Mouse (Mus musculus): Measurements from ENCODE around the gene Nck1.

DNA sequence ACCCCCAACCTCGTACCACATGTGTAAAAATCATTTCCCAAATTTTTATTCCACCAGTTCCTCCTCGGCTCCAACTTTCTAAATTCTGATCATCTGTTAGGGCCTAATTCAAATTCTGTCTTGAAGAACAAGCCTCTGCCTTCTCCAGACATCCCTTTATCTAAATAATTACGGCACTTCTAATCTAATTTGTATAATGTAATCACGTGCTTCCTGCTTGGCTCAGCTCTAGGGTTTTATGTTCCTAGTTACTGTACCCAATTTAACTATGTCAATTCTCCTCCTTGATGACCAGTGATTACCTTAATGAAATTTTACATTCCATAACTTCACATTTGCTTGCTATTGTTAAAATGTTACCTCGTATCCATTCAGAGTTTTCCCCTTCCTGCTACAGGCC is 9.8 kb upstream of the Nck1 start:
- TF ChIP-seq POLR2AphosphoS2 (IDR thresholded peaks at IDR 0.05; ENCODE audit: insufficient read length, low read depth): no peak
- no peak for TF ChIP-seq MYOG (IDR thresholded peaks at IDR 0.05; ENCODE audit: control insufficient read depth in 1 of 3, insufficient read depth in 1 of 3, insufficient read length in 2 of 3, low read depth in 2 of 3)
- TF ChIP-seq POLR2A (IDR thresholded peaks at IDR 0.05; ENCODE audit: insufficient read length, low read depth): no peak
- no peak for TF ChIP-seq TCF12 (IDR thresholded peaks at IDR 0.05; ENCODE audit: insufficient read depth, poor library complexity, severe bottlenecking)
- TF ChIP-seq CEBPB (IDR thresholded peaks at IDR 0.05; ENCODE audit: insufficient read depth, poor library complexity, severe bottlenecking): no peak
- TF ChIP-seq MAX (IDR thresholded peaks at IDR 0.05; ENCODE audit: low read depth): no peak
- no peak for TF ChIP-seq REST (IDR thresholded peaks at IDR 0.05; ENCODE audit: insufficient read depth, insufficient read length)
- no peak for TF ChIP-seq USF1 (IDR thresholded peaks at IDR 0.05; ENCODE audit: low read depth)
